Mouse (Mus musculus) thymus, adult 2 months (tissue): ENCODE measurements around the gene Inhbe.

Experiments
- CTCF ChIP-seq: fragments of 200-500 bp; IDR thresholded peaks from 2 replicates; pipeline ENCODE4 v1.5.1; 2012; ENCODE audit warnings: mild to moderate bottlenecking, control low read depth, low read length, moderate library complexity, borderline replicate concordance; ENCODE audit not compliant: control insufficient read depth, poor library complexity, insufficient read depth; ENCODE audit errors: extremely low read depth
- POLR2A ChIP-seq: fragments of 200-500 bp; IDR thresholded peaks from 2 replicates; pipeline ENCODE4 v1.6.1; 2012; ENCODE audit warnings: mild to moderate bottlenecking, low read length, control low read depth, moderate library complexity; ENCODE audit not compliant: control insufficient read depth, poor library complexity, insufficient read depth; ENCODE audit errors: extremely low read depth

DNA sequence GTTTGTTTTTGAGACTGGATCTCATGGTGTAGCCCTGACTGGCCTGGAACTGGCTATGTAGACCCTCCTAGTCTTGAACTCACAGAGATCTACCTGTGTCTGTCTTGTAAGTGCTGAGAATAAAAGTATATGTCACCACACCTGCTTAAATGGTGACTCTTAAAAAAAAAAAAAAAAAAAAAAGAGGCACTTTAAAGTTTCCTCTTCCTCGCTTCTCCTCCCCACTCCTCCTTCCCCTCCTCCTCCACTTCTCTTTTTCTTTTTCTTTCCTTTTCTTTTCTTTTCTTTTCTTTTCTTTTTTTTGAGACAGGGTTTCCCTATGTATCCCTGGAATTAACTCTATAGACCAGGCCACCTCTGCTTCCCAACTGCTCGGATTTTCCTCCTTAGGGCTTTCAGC lies 16.8 kb upstream of the Inhbe start:
- TF ChIP-seq CTCF (no peak), POLR2A (no peak)
